Mouse (Mus musculus) testis, adult 2 months (tissue): ENCODE measurements at regions not wholly inside any gene's neighbourhood (a gene's known extent, or its start where the extent isn't known, plus 50 kb on each side); places are given as distances from the start of the nearest gene placed in this dataset.

Experiments used
- H3K27ac ChIP-seq: fragments of 200-500 bp; 2 replicates; pipeline ENCODE4 v1.5.1; 2012; ENCODE audit warnings: low read depth, low read length; ENCODE audit not compliant: control insufficient read depth, insufficient read depth
- H3K27me3 ChIP-seq: fragments of 200-500 bp; 2 replicates; pipeline ENCODE4 v1.6.1; 2012; ENCODE audit warnings: mild to moderate bottlenecking, low read length, moderate library complexity; ENCODE audit not compliant: control insufficient read depth, insufficient read depth
- H3K36me3 ChIP-seq: fragments of 200-500 bp; 2 replicates; pipeline ENCODE4 v1.6.1; 2012; ENCODE audit warnings: mild to moderate bottlenecking, low read length; ENCODE audit not compliant: control insufficient read depth, insufficient read depth
- H3K4me1 ChIP-seq: fragments of 200-500 bp; 2 replicates; pipeline ENCODE4 v1.6.1; 2012; ENCODE audit warnings: low read length; ENCODE audit not compliant: control insufficient read depth, insufficient read depth
- H3K4me3 ChIP-seq: fragments of 200-500 bp; 2 replicates; pipeline ENCODE4 v1.5.1; 2012; ENCODE audit warnings: low read depth, mild to moderate bottlenecking, low read length, moderate library complexity, mixed read lengths; ENCODE audit not compliant: control insufficient read depth
- CTCF ChIP-seq: fragments of 200-500 bp; IDR thresholded peaks from 2 replicates; pipeline ENCODE4 v1.5.1; 2012; ENCODE audit warnings: low read depth, mild to moderate bottlenecking, inconsistent platforms, low read length, moderate library complexity; ENCODE audit not compliant: control insufficient read depth, insufficient read depth, insufficient replicate concordance
- POLR2A ChIP-seq: fragments of 200-500 bp; IDR thresholded peaks from 2 replicates; pipeline ENCODE4 v1.6.1; 2012; ENCODE audit warnings: low read depth, mild to moderate bottlenecking, inconsistent platforms, low read length, moderate library complexity; ENCODE audit not compliant: control insufficient read depth

DNA sequence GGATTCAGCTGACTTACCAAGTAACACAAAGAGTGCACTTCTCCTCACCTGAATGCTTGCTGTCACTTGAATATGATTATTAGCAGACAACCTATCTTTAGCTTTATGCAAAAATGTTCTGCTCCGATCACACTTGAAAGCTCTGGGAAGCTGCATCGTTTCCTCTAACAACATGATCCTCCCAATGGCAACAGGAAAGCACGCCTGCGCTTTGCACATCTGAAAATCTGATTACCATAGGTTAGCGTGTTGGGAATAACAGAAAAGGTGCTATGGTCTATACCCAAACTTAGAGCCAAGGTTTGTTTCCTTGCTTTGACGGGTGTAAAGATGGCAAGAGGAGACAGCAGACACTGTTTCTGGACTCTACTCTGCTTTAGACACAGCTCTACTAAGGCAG lies 417.0 kb upstream of the Jarid2 start:
- Histone ChIP-seq H3K27ac (no peak overlapping the region), H3K36me3 (no peaks in the 10 kb centered on the region), H3K27me3 (no peaks in the 10 kb centered on the region), H3K4me1 (no peaks in the 10 kb centered on the region), H3K4me3 (no peak overlapping the region)
- TF ChIP-seq CTCF (no peak), POLR2A (no peak)

DNA sequence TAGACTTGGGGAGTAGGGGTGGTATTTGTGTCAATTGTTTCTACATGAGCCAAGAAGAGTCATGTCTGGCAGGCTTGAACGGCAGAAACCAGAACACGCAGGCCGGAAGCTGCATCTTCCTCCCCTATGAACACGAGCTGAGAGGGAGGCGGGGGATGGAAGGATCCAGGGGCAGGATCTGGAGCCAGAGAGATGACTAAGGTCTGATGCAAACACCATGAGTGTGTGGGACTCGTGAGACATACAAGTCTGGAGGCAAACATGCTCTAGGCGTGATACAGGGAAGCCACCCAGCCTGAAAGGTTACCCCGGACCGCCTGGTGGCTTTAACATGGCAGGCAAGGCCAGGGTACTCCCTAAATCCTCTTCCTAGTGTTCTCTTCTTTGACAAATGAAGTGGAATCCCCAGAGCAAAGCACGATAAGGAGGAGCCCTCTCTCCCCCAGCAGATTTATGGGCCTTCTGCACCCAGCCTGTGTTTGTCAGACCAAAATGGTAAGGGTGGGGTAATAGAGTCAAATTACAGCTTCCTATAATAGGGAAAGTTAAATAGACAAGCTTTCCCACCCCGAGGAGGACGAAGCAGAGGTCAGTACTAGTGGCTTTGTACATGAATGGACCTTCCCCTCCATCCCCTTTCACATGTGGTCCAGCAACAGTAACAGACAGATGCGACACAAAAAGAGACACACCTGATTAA lies 412.4 kb upstream of the Jarid2 start:
- Histone ChIP-seq H3K36me3 (no peaks in the 10 kb centered on the region), H3K4me1 (peaks cover 3% of the 10 kb centered on the region), H3K4me3 (no peak overlapping the region), H3K27me3 (no peaks in the 10 kb centered on the region), H3K27ac (no peak overlapping the region)
- TF ChIP-seq CTCF (no peak), POLR2A (no peak)

GRCm38 (mm10) chr13:44317596-44317995 lies 411.7 kb upstream of the Jarid2 start:
- H3K27me3 ChIP-seq = no peaks in the 10 kb centered on the region
- peaks cover 3% of the 10 kb centered on the region for H3K4me1 ChIP-seq
- H3K36me3 ChIP-seq = no peaks in the 10 kb centered on the region
- H3K4me3 ChIP-seq = no peak overlapping the region
- TF ChIP-seq CTCF (no peak), POLR2A (no peak)
- H3K27ac ChIP-seq = no peak overlapping the region

GRCm38 (mm10) chr13:44319101-44319500 lies 410.2 kb upstream of the Jarid2 start:
- H3K27ac ChIP-seq = no peak overlapping the region
- TF ChIP-seq POLR2A (no peak), CTCF (no peak)
- no peaks in the 10 kb centered on the region for H3K36me3 ChIP-seq
- peaks cover 3% of the 10 kb centered on the region for H3K4me1 ChIP-seq
- no peaks in the 10 kb centered on the region for H3K27me3 ChIP-seq
- no peak overlapping the region for H3K4me3 ChIP-seq

DNA sequence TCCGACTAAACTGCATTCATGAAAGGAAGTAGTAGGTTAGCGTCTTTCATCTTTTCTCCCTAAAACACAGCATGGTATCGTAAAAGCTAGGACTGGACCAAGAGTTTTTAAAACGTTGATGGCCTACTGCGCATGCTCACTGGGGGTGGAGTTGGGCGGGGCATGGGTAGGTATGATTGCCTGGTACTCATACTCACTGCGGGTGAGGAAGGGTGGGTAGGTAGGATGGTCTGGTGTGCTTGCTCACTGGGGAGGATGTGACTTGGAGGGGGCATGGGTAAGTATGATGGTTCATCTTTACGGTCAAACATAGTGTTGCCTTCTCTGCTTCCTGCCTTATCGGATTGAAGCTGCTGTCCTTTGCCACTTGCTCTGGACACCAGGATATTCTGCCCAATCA lies 409.8 kb upstream of the Jarid2 start:
- Histone ChIP-seq H3K4me3 (peak overlapping the region; percentile 6), H3K27ac (no peak overlapping the region), H3K36me3 (no peaks in the 10 kb centered on the region), H3K27me3 (no peaks in the 10 kb centered on the region), H3K4me1 (peaks cover 3% of the 10 kb centered on the region)
- TF ChIP-seq POLR2A = no peak
- TF ChIP-seq CTCF = no peak

- Histone ChIP-seq H3K27me3 (no peaks in the 10 kb centered on the region), H3K36me3 (no peaks in the 10 kb centered on the region), H3K4me3 (no peak overlapping the region), H3K27ac (no peak overlapping the region), H3K4me1 (peaks cover 3% of the 10 kb centered on the region)
- no peak for TF ChIP-seq POLR2A
- no peak for TF ChIP-seq CTCF
Observed at GRCm38 (mm10) chr13:44320311-44320710, 409.0 kb upstream of the Jarid2 start.

DNA sequence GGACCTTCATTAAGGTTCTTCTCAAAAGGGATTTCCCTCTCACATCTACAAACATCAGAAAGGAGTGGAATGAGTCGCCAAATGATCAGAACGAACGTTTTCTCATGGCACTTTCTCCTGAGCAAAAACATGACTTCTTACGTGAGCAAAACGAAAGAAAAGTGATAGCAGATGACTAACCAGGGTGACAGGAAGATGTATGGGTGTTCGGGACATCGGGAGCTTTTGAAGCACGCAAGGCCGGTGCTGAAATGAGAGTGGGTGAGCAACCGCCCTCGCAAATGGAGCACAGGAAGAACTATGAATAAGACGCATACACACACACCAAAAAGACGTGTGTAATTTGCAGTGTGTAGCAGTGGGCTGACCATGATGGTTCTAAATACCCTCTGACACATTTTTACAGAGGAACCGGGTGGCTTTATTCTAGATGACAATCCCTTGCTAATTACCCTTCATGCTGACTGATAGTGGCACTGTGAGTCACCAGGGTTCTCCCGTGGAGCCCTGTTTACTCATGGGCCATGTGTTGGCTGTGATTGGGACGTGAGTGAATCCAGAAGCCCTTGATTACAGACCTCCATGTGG lies 408.2 kb upstream of the Jarid2 start:
- Histone ChIP-seq H3K4me1 (peaks cover 3% of the 10 kb centered on the region), H3K4me3 (no peak overlapping the region), H3K36me3 (no peaks in the 10 kb centered on the region), H3K27me3 (no peaks in the 10 kb centered on the region), H3K27ac (no peak overlapping the region)
- no peak for TF ChIP-seq CTCF
- TF ChIP-seq POLR2A = no peak
